Mouse (Mus musculus) lung, adult 2 months (tissue): ENCODE measurements around the gene Zfp184.

Experiments
- CTCF ChIP-seq: fragments of 200-500 bp; IDR thresholded peaks from 2 replicates; pipeline ENCODE4 v1.5.1; 2011; ENCODE audit warnings: mild to moderate bottlenecking, low read length, control low read depth; ENCODE audit not compliant: insufficient read depth
- POLR2A ChIP-seq: fragments of 200-500 bp; IDR thresholded peaks from 2 replicates; pipeline ENCODE4 v1.6.1; 2011; ENCODE audit warnings: low read depth, mild to moderate bottlenecking, control low read depth, low read length, borderline replicate concordance; ENCODE audit errors: extremely low read depth

DNA sequence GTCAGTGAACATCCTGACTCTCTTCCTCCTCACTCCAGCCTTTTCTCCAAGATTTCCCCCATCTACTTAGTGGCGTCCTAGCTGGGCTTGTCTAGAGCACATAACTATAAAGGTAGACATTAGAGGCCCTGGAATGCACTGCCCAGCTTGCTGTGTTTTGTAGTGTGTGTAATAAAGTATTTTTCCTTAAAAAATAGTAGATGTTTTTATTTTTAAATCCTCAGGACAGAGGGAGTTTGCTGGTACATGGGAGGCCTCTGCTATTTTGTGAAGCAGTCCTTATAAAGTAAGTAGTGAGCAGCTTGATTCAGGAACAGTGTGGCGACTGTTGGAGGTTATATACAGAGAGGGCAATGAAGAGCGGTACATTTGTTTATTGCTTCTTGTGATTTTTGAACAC, 63.8 kb downstream of the Zfp184 start:
- TF ChIP-seq POLR2A (no peak), CTCF (no peak)
